8 mouse cellular contexts compared by ENCODE assay signal in genomic region chr5:125411972-125412530, GRCm38 (mm10). TPM values are rescaled to one million over a fixed set of nuclear protein-coding genes. Genes with fewer than 3 reads are reported as not detected.
DNase-seq lines count a peak whose midpoint lies in the region; ATAC-seq and TF ChIP-seq lines count a peak whose summit lies in the region.

No protein-coding gene starts in this region.

- no peaks in the 10 kb centered on the region for H3K9me3 ChIP-seq in intestine, embryonic 14.5 days (ENCODE audit: control insufficient read depth, low read length)
- H3K9me3 ChIP-seq in intestine, embryonic 16.5 days (ENCODE audit: control insufficient read depth, low read length): no peaks in the 10 kb centered on the region
- H3K9me3 ChIP-seq in CH12.LX (replicated peaks; ENCODE audit: low read length): peaks cover 19% of the 10 kb centered on the region
- no peaks in the 10 kb centered on the region for H3K9me3 ChIP-seq in hindbrain, embryonic 13.5 days

- DNase-seq in intestine, embryonic 14.5 days (ENCODE audit: low spot score): peak; percentile 80
- DNase-seq in CH12.LX (ENCODE audit: extremely low read depth): peak; percentile 73
- DNase-seq in adipocyte (ENCODE audit: low spot score): peak; percentile 65
- DNase-seq in forelimb bud, embryonic 11.5 days (ENCODE audit: low read depth, low spot score): peak; percentile 59
- peak; percentile 82 for DNase-seq in left cerebral cortex, postnatal 4 days
- DNase-seq in retina, postnatal 7 days (ENCODE audit: low read depth, low spot score): peak; percentile 46

- no peak overlapping the region for H3K9ac ChIP-seq in intestine, embryonic 14.5 days (ENCODE audit: low read length)
- no peak overlapping the region for H3K9ac ChIP-seq in intestine, embryonic 16.5 days (ENCODE audit: low read depth, low read length)
- H3K9ac ChIP-seq in CH12.LX (ENCODE audit: insufficient read depth, low read depth): no peak overlapping the region
- no peak overlapping the region for H3K9ac ChIP-seq in hindbrain, embryonic 13.5 days

- dilution Hi-C loops in CH12.LX (cut with MboI; ENCODE audit: extremely low pct_ligation_motif_present, extremely low pct_unique_long_range_greater_than_20kb, low sequenced_read_pairs): no loop called here

- 66% methylated on average over 5 of the region's 5 CpGs for WGBS in intestine, embryonic 14.5 days
- WGBS in intestine, embryonic 16.5 days: 59% methylated on average over 5 of the region's 5 CpGs
- 61% methylated on average over 5 of the region's 5 CpGs for WGBS in hindbrain, embryonic 13.5 days

- ATAC-seq in intestine, embryonic 14.5 days (replicated peaks; ENCODE audit: low FRiP score, low TSS enrichment, low read depth): no peak
- no peak for ATAC-seq in intestine, embryonic 16.5 days
- no peak for ATAC-seq in hindbrain, embryonic 13.5 days (ENCODE audit: low FRiP score)

- TF ChIP-seq EP300 in CH12.LX (IDR thresholded peaks at IDR 0.05; ENCODE audit: low read length): no peak

- no peak; the same call in 1 of the 2 replicates for TF ChIP-seq POLR2A in CH12.LX (IDR thresholded peaks at IDR 0.05; ENCODE audit: low read depth, low read length)

- H3K36me3 ChIP-seq in intestine, embryonic 14.5 days (ENCODE audit: control insufficient read depth, insufficient read depth, low read length): peaks cover 42% of the 10 kb centered on the region
- peaks cover 26% of the 10 kb centered on the region for H3K36me3 ChIP-seq in intestine, embryonic 16.5 days (ENCODE audit: control insufficient read depth, insufficient read depth, low read length)
- H3K36me3 ChIP-seq in CH12.LX (replicated peaks in 1 of 2; ENCODE audit: control insufficient read depth in 1 of 2, insufficient read depth in 1 of 2, low read length in 1 of 2): peaks cover 37 to 47% of the 10 kb centered on the region in 2 experiments
- H3K36me3 ChIP-seq in hindbrain, embryonic 13.5 days: peaks cover 40% of the 10 kb centered on the region

- no peaks in the 10 kb centered on the region for H3K27me3 ChIP-seq in intestine, embryonic 14.5 days (replicated peaks; ENCODE audit: control insufficient read depth, insufficient read depth, low read length)
- H3K27me3 ChIP-seq in intestine, embryonic 16.5 days (replicated peaks; ENCODE audit: control insufficient read depth, insufficient read depth, low read length): no peaks in the 10 kb centered on the region
- no peaks in the 10 kb centered on the region for H3K27me3 ChIP-seq in CH12.LX (replicated peaks)
- no peaks in the 10 kb centered on the region for H3K27me3 ChIP-seq in hindbrain, embryonic 13.5 days

- H3K4me2 ChIP-seq in intestine, embryonic 14.5 days (ENCODE audit: low read length): no peak overlapping the region
- no peak overlapping the region for H3K4me2 ChIP-seq in intestine, embryonic 16.5 days (ENCODE audit: low read depth, low read length)
- no peak overlapping the region for H3K4me2 ChIP-seq in CH12.LX (ENCODE audit: insufficient read depth, low read depth, poor library complexity, severe bottlenecking)
- no peak overlapping the region for H3K4me2 ChIP-seq in hindbrain, embryonic 13.5 days

- peak; percentile 55 for TF ChIP-seq RAD21 in CH12.LX (IDR thresholded peaks at IDR 0.05; ENCODE audit: low read depth, low read length)

- peak; percentile 62 to 69; a peak in 3 of 4 replicates for TF ChIP-seq CTCF in CH12.LX (conservative IDR thresholded peaks at IDR 0.05 in 1 of 2, IDR thresholded peaks at IDR 0.05 in 1 of 2; ENCODE audit: low read depth in 2 of 2, low read length in 2 of 2)

- no peaks in the 10 kb centered on the region for H3K79me2 ChIP-seq in CH12.LX (replicated peaks; ENCODE audit: control insufficient read depth, extremely low read depth, insufficient read depth, poor library complexity, severe bottlenecking)

- no peak overlapping the region for H3K4me3 ChIP-seq in intestine, embryonic 14.5 days (ENCODE audit: low read depth, low read length)
- H3K4me3 ChIP-seq in intestine, embryonic 16.5 days (ENCODE audit: low read length): no peak overlapping the region
- no peak overlapping the region for H3K4me3 ChIP-seq in CH12.LX (replicated peaks in 1 of 3; ENCODE audit: low read depth in 2 of 3, low read length in 2 of 3, poor library complexity in 1 of 3)
- H3K4me3 ChIP-seq in hindbrain, embryonic 13.5 days: no peak overlapping the region

- H3K27ac ChIP-seq in intestine, embryonic 14.5 days (ENCODE audit: low read depth): no peak overlapping the region
- H3K27ac ChIP-seq in intestine, embryonic 16.5 days (ENCODE audit: low read length): no peak overlapping the region
- H3K27ac ChIP-seq in CH12.LX (ENCODE audit: insufficient read depth, low read depth): no peak overlapping the region
- no peak overlapping the region for H3K27ac ChIP-seq in hindbrain, embryonic 13.5 days

- intact Hi-C loops in left cerebral cortex, postnatal 4 days (cut with DNase I): no loop called here

- H3K4me1 ChIP-seq in intestine, embryonic 14.5 days (replicated peaks; ENCODE audit: control insufficient read depth, insufficient read depth, low read length): peaks cover 5% of the 10 kb centered on the region; the same call in 1 of the 2 replicates
- H3K4me1 ChIP-seq in intestine, embryonic 16.5 days (ENCODE audit: control insufficient read depth, insufficient read depth, low read length): peaks cover 14% of the 10 kb centered on the region
- H3K4me1 ChIP-seq in CH12.LX (ENCODE audit: control insufficient read depth in 1 of 2, insufficient read depth in 2 of 2): peaks cover 3 to 16% of the 10 kb centered on the region in 2 experiments; a peak in 3 of 4 replicates
- peaks cover 14% of the 10 kb centered on the region for H3K4me1 ChIP-seq in hindbrain, embryonic 13.5 days (replicated peaks)

- in situ Hi-C loops in CH12.LX (cut with MboI; ENCODE audit: low pct_ligation_motif_present, low pct_unique_long_range_greater_than_20kb, low sequenced_read_pairs): no loop called here

TF ChIP-seq in CH12.LX, 34 proteins besides CTCF, POLR2A, EP300 and RAD21:
- TF ChIP-seq RCOR1 (conservative IDR thresholded peaks at IDR 0.05; ENCODE audit: low read depth, low read length) (no peak), CHD2 (IDR thresholded peaks at IDR 0.05; ENCODE audit: low read length) (peak; percentile 35; the same call in 1 of the 2 replicates), SMC3 (IDR thresholded peaks at IDR 0.05; ENCODE audit: low read depth, low read length) (peak; percentile 53), GABPA (IDR thresholded peaks at IDR 0.05; ENCODE audit: insufficient replicate concordance, low read depth, low read length) (no peak), MYC (IDR thresholded peaks at IDR 0.05; ENCODE audit: low read depth, low read length) (0 out of 2 replicates have a peak, but pooled peaks have one; percentile 34)

RNA-seq across cellular contexts. Expression of gene Dhx37, which starts 21.9 kb away (rescaled TPM):
- 9.6 and 11.3 TPM in 2 replicates for polyA plus RNA-seq in intestine, embryonic 14.5 days (2014; fragmentation: Nextera tagmentation; extraction: Ambion mirVana)
- 8.3 and 10.2 TPM in 2 replicates for polyA plus RNA-seq in intestine, embryonic 16.5 days (2015; fragmentation: Nextera tagmentation; extraction: Ambion mirVana)
- total RNA-seq in CH12.LX (2012; rRNA removed) (21.0 and 23.8 TPM in 2 replicates), CH12.LX (2014; rRNA removed) (22.7 and 26.0 TPM in 2 replicates)
- 33.0 and 36.9 TPM in 2 replicates for polyA plus RNA-seq in CH12.LX (2012; ENCODE audit: insufficient read length, low read depth)
- 10 to 100 TPM; 20.3 to 20.6 TPM for total RNA-seq in left cerebral cortex, postnatal 4 days (2021)
- 10.4 and 11.7 TPM in 2 replicates for polyA plus RNA-seq in hindbrain, embryonic 13.5 days (2015; fragmentation: Nextera tagmentation; extraction: Ambion mirVana)

RNA-seq across cellular contexts. Expression of gene Ubc, which starts 22.0 kb away (rescaled TPM):
- polyA plus RNA-seq in intestine, embryonic 14.5 days (2014; fragmentation: Nextera tagmentation; extraction: Ambion mirVana): 949 and 989 TPM in 2 replicates
- 897 and 920 TPM in 2 replicates for polyA plus RNA-seq in intestine, embryonic 16.5 days (2015; fragmentation: Nextera tagmentation; extraction: Ambion mirVana)
- total RNA-seq in CH12.LX (2012; rRNA removed) (466 and 486 TPM in 2 replicates), CH12.LX (2014; rRNA removed) (650 and 656 TPM in 2 replicates)
- polyA plus RNA-seq in CH12.LX (2012; ENCODE audit: insufficient read length, low read depth): 687 and 803 TPM in 2 replicates
- total RNA-seq in left cerebral cortex, postnatal 4 days (2021): 100 to 1,000 TPM; 849 to 918 TPM
- 1,201 and 1,293 TPM in 2 replicates for polyA plus RNA-seq in hindbrain, embryonic 13.5 days (2015; fragmentation: Nextera tagmentation; extraction: Ambion mirVana)

RNA-seq across cellular contexts. Expression of gene Gm10382, which starts 22.9 kb away (rescaled TPM):
- polyA plus RNA-seq in intestine, embryonic 14.5 days (2014; fragmentation: Nextera tagmentation; extraction: Ambion mirVana): 0.15 and 0.30 TPM in 2 replicates
- polyA plus RNA-seq in intestine, embryonic 16.5 days (2015; fragmentation: Nextera tagmentation; extraction: Ambion mirVana): 0.18 and 0.24 TPM in 2 replicates
- total RNA-seq in CH12.LX (2012; rRNA removed): 0.59 and 0.80 TPM in 2 replicates
- not detected in 2 replicates for total RNA-seq in CH12.LX (2014; rRNA removed)
- polyA plus RNA-seq in CH12.LX (2012; ENCODE audit: insufficient read length, low read depth): 0.87 and 1.1 TPM in 2 replicates
- total RNA-seq in left cerebral cortex, postnatal 4 days (2021): under 1 TPM; 0.48 to 0.52 TPM
- 0.55 and 1.1 TPM in 2 replicates for polyA plus RNA-seq in hindbrain, embryonic 13.5 days (2015; fragmentation: Nextera tagmentation; extraction: Ambion mirVana)

RNA-seq across cellular contexts. Expression of gene Bri3bp, which starts 29.3 kb away (rescaled TPM):
- polyA plus RNA-seq in intestine, embryonic 14.5 days (2014; fragmentation: Nextera tagmentation; extraction: Ambion mirVana): 48.4 and 50.9 TPM in 2 replicates
- polyA plus RNA-seq in intestine, embryonic 16.5 days (2015; fragmentation: Nextera tagmentation; extraction: Ambion mirVana): 58.2 and 58.3 TPM in 2 replicates
- total RNA-seq in CH12.LX (2012; rRNA removed): 48.4 and 49.6 TPM in 2 replicates
- total RNA-seq in CH12.LX (2014; rRNA removed): 30.1 and 37.7 TPM in 2 replicates
- 147 and 164 TPM in 2 replicates for polyA plus RNA-seq in CH12.LX (2012; ENCODE audit: insufficient read length, low read depth)
- total RNA-seq in left cerebral cortex, postnatal 4 days (2021): 10 to 100 TPM; 81.1 to 88.2 TPM
- 31.4 and 35.6 TPM in 2 replicates for polyA plus RNA-seq in hindbrain, embryonic 13.5 days (2015; fragmentation: Nextera tagmentation; extraction: Ambion mirVana)
